Mouse (Mus musculus) lung, postnatal 0 days (tissue): ENCODE data around the gene Hspe1. TPM values are rescaled to one million over a fixed set of nuclear protein-coding genes. Genes with fewer than 3 reads are reported as not detected.
A peak's percentile ranks its signal among the peaks of the same experiment; 100 is the strongest.

ENCODE experiments used
- ATAC-seq: fragments of 200-750 bp; cut with Nextera tagmentation; 2 replicates; pipeline ENCODE4 v1.8.0; 2017; ENCODE audit warnings: moderate library complexity
- DNase-seq: peaks from one replicate; pipeline ENCODE4 v3.0.0-alpha.2; 2016; ENCODE audit warnings: low spot score
- H3K27ac ChIP-seq: fragments of 300-500 bp; sonication (generic); 2 replicates; pipeline ENCODE4 v1.5.1; 2014; ENCODE audit warnings: antibody characterized with exemption, mild to moderate bottlenecking, low read length, mixed read lengths
- H3K27me3 ChIP-seq: fragments of 300-500 bp; sonication (generic); replicated peaks from 2 replicates; pipeline ENCODE4 v1.6.1; 2014; ENCODE audit warnings: low read length, mixed read lengths; ENCODE audit not compliant: insufficient read depth
- H3K36me3 ChIP-seq: fragments of 300-500 bp; sonication (generic); 2 replicates; pipeline ENCODE4 v1.6.1; 2014; ENCODE audit warnings: low read length, mixed read lengths; ENCODE audit not compliant: insufficient read depth
- H3K4me1 ChIP-seq: fragments of 300-500 bp; sonication (generic); 2 replicates; pipeline ENCODE4 v1.6.1; 2014; ENCODE audit warnings: antibody characterized with exemption, low read depth, low read length, mixed read lengths; ENCODE audit not compliant: insufficient read depth
- H3K4me2 ChIP-seq: fragments of 300-500 bp; sonication (generic); replicated peaks from 2 replicates; pipeline ENCODE4 v1.6.1; 2014; ENCODE audit warnings: low read depth, mild to moderate bottlenecking, low read length, moderate library complexity, mixed read lengths
- H3K4me3 ChIP-seq: fragments of 300-500 bp; sonication (generic); 2 replicates; pipeline ENCODE4 v1.5.1; 2014; ENCODE audit warnings: low read depth, low read length
- H3K9ac ChIP-seq: fragments of 300-500 bp; sonication (generic); replicated peaks from 2 replicates; pipeline ENCODE4 v1.6.1; 2014; ENCODE audit warnings: low read depth, mild to moderate bottlenecking
- H3K9me3 ChIP-seq: fragments of 300-500 bp; sonication (generic); 2 replicates; pipeline ENCODE4 v1.6.1; 2016; ENCODE audit warnings: low read length, mixed read lengths
- CTCF ChIP-seq: IDR thresholded peaks from 2 replicates; pipeline ENCODE4 v1.5.1; 2016; ENCODE audit warnings: antibody characterized with exemption, mild to moderate bottlenecking
- EP300 ChIP-seq: IDR thresholded peaks from 2 replicates; pipeline ENCODE4 v1.6.1; 2016; ENCODE audit warnings: antibody characterized with exemption, mild to moderate bottlenecking, control low read depth
- WGBS: fragments of 180-500 bp; shearing (Covaris S2); extraction: QIAGEN DNeasy Blood & Tissue Kit; methylation state at CpG from one replicate; pipeline ENCODE4 v1.1.7; 2014; 5-methylcytosine and 5-hydroxymethylcytosine counted together
- polyA plus RNA-seq: library from polyadenylated mRNA; unstranded; fragments of >200 nt; fragmentation: Nextera tagmentation; extraction: Ambion mirVana; gene quantifications from 2 replicates; pipeline ENCODE4 v1.2.1, GENCODE M21; 2015

Gene Hspe1
- polyA plus RNA-seq, 1 experiment from 2014 or later: 115 TPM

GRCm38 (mm10) chr1:55088611-55089497 lies 922 bp downstream of the Hspe1 start:
- 4% methylated on average over 16 of the region's 16 CpGs for WGBS

GRCm38 (mm10) chr1:55089498-55090064 lies 1.6 kb downstream of the Hspe1 start:
- DNase-seq (no peak), ATAC-seq (no peak)
- no peaks in the 10 kb centered on the region for H3K27me3 ChIP-seq
- H3K9me3 ChIP-seq: no peaks in the 10 kb centered on the region
- no peak overlapping the region for H3K4me3 ChIP-seq
- WGBS: 74% methylated on average over 5 of the region's 5 CpGs
- no peak overlapping the region for H3K9ac ChIP-seq
- H3K4me2 ChIP-seq: no peak overlapping the region; the same call in 1 of the 2 replicates
- no peaks in the 10 kb centered on the region for H3K36me3 ChIP-seq
- peak overlapping the region; percentile 26; the same call in 1 of the 2 replicates for H3K27ac ChIP-seq
- no peaks in the 10 kb centered on the region; the same call in 1 of the 2 replicates for H3K4me1 ChIP-seq
- TF ChIP-seq CTCF (no peak), EP300 (no peak)

More at GRCm38 (mm10) chr1:55088611-55089497, 922 bp downstream of the Hspe1 start:
- DNase-seq: no peak
- no peaks in the 10 kb centered on the region for H3K9me3 ChIP-seq
- H3K27ac ChIP-seq: peak overlapping the region; percentile 92
- H3K4me1 ChIP-seq: no peaks in the 10 kb centered on the region; the same call in 1 of the 2 replicates
- H3K4me2 ChIP-seq: peak overlapping the region; percentile 94
- H3K4me3 ChIP-seq: peak overlapping the region; percentile 68
- peak overlapping the region; percentile 76 for H3K9ac ChIP-seq
- no peaks in the 10 kb centered on the region for H3K27me3 ChIP-seq
- no peak for ATAC-seq
- TF ChIP-seq CTCF: no peak
- TF ChIP-seq EP300: no peak
- H3K36me3 ChIP-seq: no peaks in the 10 kb centered on the region

- WGBS: 84% methylated on average over 2 of the region's 2 CpGs
These were observed 4.1 kb downstream of the Hspe1 start for GRCm38 (mm10) chr1:55092056-55092455.

GRCm38 (mm10) chr1:55092469-55092868 lies 4.5 kb downstream of the Hspe1 start:
- DNase-seq (no peak), ATAC-seq (no peak)
- Histone ChIP-seq H3K27me3 (no peaks in the 10 kb centered on the region), H3K9me3 (no peaks in the 10 kb centered on the region), H3K4me2 (no peak overlapping the region), H3K27ac (no peak overlapping the region), H3K4me3 (no peak overlapping the region), H3K36me3 (no peaks in the 10 kb centered on the region), H3K4me1 (no peaks in the 10 kb centered on the region; the same call in 1 of the 2 replicates), H3K9ac (no peak overlapping the region)
- 88% methylated on average over 1 of the region's 1 CpGs for WGBS
- TF ChIP-seq EP300: no peak

More at GRCm38 (mm10) chr1:55092056-55092455, 4.1 kb downstream of the Hspe1 start:
- Histone ChIP-seq H3K9ac (no peak overlapping the region), H3K4me2 (no peak overlapping the region), H3K9me3 (no peaks in the 10 kb centered on the region), H3K27me3 (no peaks in the 10 kb centered on the region), H3K27ac (no peak overlapping the region), H3K4me3 (no peak overlapping the region), H3K36me3 (no peaks in the 10 kb centered on the region), H3K4me1 (no peaks in the 10 kb centered on the region; the same call in 1 of the 2 replicates)
- ATAC-seq (no peak), DNase-seq (no peak)
- no peak for TF ChIP-seq EP300
- TF ChIP-seq CTCF: no peak

GRCm38 (mm10) chr1:55106919-55107585 lies 19.1 kb downstream of the Hspe1 start:
- no peak for ATAC-seq
- TF ChIP-seq EP300 (no peak), CTCF (no peak)
- H3K27ac ChIP-seq: no peak overlapping the region
- H3K27me3 ChIP-seq: no peaks in the 10 kb centered on the region
- no peak overlapping the region for H3K4me3 ChIP-seq
- no peaks in the 10 kb centered on the region for H3K36me3 ChIP-seq
- no peak overlapping the region for H3K9ac ChIP-seq
- H3K9me3 ChIP-seq: no peaks in the 10 kb centered on the region
- no peak overlapping the region for H3K4me2 ChIP-seq
- no peak for DNase-seq
- WGBS: 83% methylated on average over 9 of the region's 9 CpGs
- no peaks in the 10 kb centered on the region for H3K4me1 ChIP-seq

- H3K4me2 ChIP-seq: no peak overlapping the region
- H3K27ac ChIP-seq: no peak overlapping the region
- DNase-seq: no peak
- H3K9ac ChIP-seq: no peak overlapping the region
- no peaks in the 10 kb centered on the region for H3K9me3 ChIP-seq
- H3K4me3 ChIP-seq: no peak overlapping the region
- TF ChIP-seq CTCF (no peak), EP300 (no peak)
- 83% methylated on average over 1 of the region's 1 CpGs for WGBS
- H3K27me3 ChIP-seq: no peaks in the 10 kb centered on the region
- H3K4me1 ChIP-seq: no peaks in the 10 kb centered on the region
- ATAC-seq: no peak
- no peaks in the 10 kb centered on the region for H3K36me3 ChIP-seq
These were observed 19.7 kb downstream of the Hspe1 start for GRCm38 (mm10) chr1:55107644-55108043.
